Mouse (Mus musculus) right cerebral cortex, postnatal 14 days (tissue): ENCODE measurements at regions not wholly inside any gene's neighbourhood (a gene's known extent, or its start where the extent isn't known, plus 50 kb on each side); places are given as distances from the start of the nearest gene placed in this dataset.

ENCODE experiments used
- DNase-seq: peaks from one replicate; pipeline ENCODE4 v3.0.0; 2022

- no peak for DNase-seq
Observed at GRCm38 (mm10) chr16:24177131-24177530, 188.5 kb upstream of the Bcl6 start.

DNA sequence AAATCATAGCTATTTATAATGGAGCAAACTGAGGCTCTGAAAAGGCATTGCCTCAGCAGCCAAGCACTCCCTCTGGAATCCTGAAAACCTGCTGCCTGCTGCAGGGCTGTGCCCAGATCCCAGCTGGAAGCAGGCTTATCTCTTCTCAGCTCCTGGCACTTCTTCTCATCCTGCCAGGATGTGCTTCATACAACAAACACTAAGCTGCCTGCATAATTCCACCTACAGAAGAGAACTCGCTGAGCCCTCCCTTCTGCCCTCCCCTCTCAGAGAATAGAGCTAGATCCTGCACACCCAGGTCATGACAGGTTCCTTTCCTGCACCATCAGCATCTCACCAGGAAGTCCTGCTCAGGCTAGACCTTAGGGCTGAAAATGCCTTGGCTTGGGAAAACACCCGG lies 187.4 kb upstream of the Bcl6 start:
- peak; percentile 15 for DNase-seq

DNA sequence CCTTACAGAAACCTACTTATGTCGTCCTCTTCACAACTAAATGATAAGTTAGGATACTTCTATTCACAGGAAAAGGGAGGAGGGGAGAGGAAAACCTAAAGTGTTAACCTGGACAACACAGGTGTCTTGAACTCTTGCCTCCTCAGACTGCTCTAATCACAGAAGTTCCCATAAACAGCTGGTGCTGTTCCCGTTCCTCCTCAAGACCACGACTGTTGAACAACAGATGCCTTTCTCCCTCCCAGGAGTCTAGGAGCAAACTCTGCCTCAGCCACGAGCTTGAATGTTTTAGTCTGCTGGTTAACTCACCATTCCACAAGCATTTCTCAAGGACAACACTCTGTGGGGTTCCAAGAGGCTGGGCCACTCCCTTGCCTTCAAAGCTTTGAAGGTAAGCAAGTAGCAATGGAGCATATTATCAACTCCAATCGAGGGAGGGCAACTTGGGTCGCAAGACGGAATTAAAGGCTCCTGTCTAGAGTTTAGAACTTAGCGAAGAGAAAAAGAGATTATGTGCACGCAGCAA lies 186.6 kb upstream of the Bcl6 start:
- DNase-seq = no peak

GRCm38 (mm10) chr16:24174595-24174994 lies 185.9 kb upstream of the Bcl6 start:
- no peak for DNase-seq

- DNase-seq = no peak
Observed at GRCm38 (mm10) chr16:24173783-24174518, 185.3 kb upstream of the Bcl6 start.

DNA sequence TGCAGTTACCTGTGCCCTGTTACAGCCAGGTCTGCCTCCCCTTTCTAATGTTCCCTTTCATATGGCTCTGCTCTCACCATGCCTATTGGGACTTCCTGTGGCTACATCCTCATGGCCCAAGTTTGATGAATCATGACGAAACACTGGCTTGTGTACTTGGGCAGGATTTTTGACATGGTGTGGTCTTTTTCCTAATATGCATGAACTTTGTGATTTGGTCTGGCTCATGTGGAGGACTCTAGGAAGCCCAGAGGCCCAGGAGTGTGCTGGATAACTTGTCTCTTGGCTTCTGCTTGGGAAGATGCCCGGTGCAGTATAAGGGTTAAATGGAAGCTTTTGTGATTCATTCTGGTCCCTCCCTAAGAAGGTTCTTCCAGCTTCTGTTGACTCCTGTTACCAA lies 184.0 kb upstream of the Bcl6 start:
- no peak for DNase-seq

DNA sequence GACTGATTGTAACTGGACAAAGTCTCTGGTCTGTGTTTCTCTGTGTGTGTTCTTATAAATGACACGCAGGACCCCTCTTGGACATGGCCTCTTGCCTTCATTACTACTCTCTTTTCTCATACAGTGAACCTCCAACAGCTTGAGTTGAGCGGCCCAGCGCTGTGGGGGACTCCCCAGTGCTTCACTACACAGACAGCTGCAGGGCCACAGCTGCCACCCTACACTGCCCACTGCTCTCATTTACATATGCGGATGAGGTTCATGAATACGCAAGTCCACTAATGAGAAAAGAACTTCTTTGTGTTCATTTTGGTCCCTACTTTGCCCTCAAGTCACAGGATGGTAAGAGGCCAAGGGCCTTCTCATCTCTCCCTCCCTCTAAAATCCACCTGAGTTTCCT lies 183.4 kb upstream of the Bcl6 start:
- DNase-seq = no peak

- no peak for DNase-seq
Observed at GRCm38 (mm10) chr16:24171161-24171560, 182.5 kb upstream of the Bcl6 start.

- no peak for DNase-seq
Observed at GRCm38 (mm10) chr16:24166496-24166895, 177.8 kb upstream of the Bcl6 start.

DNA sequence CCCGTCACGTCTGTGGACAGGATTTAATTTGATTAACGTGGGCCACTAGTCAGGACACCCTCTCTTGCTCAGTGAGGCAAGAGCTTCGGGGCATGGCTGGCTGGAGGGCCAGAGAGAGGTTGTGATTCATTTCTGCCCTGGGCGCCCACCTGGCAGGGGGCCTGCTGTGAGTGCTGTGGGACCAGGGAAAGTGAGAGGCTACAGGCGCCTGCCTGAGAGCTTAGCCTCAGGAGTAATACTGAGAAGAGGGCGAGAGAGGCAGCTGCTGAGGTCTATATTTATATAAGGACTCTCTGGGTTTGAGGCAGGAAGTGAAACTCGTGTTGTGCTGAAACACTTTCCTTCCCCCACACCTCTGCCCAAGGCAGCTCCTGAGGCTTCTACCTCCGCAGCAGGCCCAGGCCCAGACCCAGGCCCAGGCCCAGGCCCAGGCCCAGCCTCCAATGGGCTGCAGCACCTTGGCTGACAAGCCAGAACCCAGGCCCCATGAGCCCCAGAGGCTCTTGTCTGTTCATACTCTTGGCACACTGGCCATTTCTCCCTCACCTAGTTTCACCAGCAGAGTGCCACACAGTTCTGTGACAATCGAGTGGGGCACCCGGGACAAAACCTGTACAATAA lies 176.9 kb upstream of the Bcl6 start:
- no peak for DNase-seq

GRCm38 (mm10) chr16:24160705-24161285 lies 172.1 kb upstream of the Bcl6 start:
- no peak for DNase-seq

DNA sequence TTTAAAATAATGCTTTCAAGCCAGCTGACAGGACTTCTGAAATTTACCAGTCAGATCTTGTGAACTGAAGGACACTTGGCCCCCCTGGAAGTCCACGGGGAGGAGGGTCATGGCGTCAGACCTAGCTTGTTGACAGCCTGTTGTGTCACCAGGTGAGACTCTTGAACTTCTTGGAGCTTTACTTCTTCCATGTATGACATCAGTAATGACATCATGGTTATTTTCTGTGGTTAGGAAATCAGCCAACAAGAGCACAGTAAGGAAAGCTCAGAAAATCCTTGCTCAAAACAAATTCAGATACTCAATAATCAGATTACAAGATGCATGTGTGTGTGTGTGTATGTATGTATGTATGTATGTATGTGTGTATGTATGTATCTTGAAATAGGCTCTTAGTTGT lies 170.7 kb upstream of the Bcl6 start:
- DNase-seq = no peak

GRCm38 (mm10) chr16:24157753-24158152 lies 169.1 kb upstream of the Bcl6 start:
- DNase-seq = no peak

DNA sequence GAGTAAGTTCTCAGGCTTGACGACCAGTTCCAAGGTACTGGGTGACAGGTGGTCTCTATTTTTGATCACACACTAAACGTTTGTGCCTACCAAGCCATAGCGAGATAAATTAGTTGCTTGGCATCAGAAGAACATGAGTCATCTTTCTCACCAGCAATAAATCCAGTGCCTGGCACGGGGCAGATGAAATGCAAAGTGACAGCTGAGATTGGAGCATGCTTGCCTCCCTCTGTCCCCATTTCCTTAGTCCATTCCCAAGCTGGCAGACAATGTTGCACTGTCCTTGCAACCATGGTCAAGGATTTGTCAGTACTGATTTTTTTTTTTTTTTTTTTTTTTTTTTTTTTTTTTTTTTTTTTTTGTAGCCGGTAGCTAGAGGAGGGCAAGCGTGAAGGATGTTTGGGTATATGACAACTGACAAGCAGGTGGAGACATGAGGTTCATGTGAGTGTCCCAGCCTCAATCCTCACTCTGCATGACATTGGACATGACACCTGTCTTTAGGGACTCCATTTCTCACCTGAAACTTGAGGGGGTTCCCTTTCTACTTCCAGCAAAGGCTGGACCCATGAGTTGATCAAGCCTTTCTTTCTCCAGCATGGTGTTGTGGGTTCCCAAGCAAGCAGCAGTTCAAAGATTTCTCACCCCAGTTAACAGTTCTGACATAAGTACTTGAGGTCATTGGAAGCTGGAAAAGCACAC lies 168.2 kb upstream of the Bcl6 start:
- DNase-seq = no peak

- DNase-seq = no peak
Observed at GRCm38 (mm10) chr16:24154816-24155357, 166.2 kb upstream of the Bcl6 start.

- no peak for DNase-seq
Observed at GRCm38 (mm10) chr16:24153943-24154342, 165.3 kb upstream of the Bcl6 start.

- no peak for DNase-seq
Observed at GRCm38 (mm10) chr16:24151831-24152247, 163.2 kb upstream of the Bcl6 start.

- DNase-seq = no peak
Observed at GRCm38 (mm10) chr16:24151178-24151725, 162.6 kb upstream of the Bcl6 start.

DNA sequence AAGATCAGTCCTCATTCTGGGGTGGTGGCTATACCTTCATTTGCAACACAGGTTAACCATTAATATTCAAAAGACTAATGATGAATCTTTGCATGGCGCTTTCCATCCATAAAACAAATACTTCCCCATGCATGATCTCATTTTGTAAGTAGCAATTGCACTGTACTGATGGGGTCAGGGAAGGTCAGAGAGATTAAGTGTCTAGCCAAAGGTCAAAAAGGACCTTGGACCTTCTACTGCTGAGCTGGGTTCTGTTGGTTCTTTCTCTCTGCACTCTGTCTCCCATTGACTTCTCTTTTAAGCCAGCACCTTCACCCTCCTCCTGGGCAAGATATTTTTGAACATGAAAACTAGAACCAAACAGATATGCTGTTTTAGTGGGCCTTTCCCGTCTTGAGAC lies 161.9 kb upstream of the Bcl6 start:
- no peak for DNase-seq

DNA sequence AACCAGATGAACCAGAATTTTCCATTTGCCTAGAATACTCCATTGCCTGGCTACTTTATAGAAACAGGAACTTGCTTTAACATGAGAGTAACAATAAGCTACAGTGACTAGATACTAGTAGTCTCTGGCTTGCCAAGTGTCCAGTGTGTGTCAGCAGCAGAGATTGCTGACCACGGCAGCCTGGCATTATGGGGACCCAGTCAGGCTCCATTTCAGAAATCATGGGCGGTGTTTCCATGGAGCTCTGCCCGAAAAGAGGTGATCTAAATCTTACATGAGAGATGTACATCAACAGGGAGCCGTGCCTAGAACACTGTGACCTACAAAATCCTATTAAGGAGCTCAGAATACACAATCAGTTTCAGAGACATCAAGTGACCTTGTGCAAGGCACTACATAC lies 160.8 kb upstream of the Bcl6 start:
- no peak for DNase-seq

GRCm38 (mm10) chr16:24143894-24144293 lies 155.2 kb upstream of the Bcl6 start:
- no peak for DNase-seq

GRCm38 (mm10) chr16:24142915-24143541 lies 154.4 kb upstream of the Bcl6 start:
- no peak for DNase-seq
